Mouse (Mus musculus) limb, embryonic 14.5 days (tissue): ENCODE measurements around the gene Acoxl. TPM values are rescaled to one million over a fixed set of nuclear protein-coding genes. Genes with fewer than 3 reads are reported as not detected.

Experiments
- ATAC-seq: fragments of 200-750 bp; cut with Nextera tagmentation; 2 replicates; pipeline ENCODE4 v1.8.0; 2017; ENCODE audit warnings: low read depth, moderate number of reproducible peaks, moderate TSS enrichment; ENCODE audit not compliant: low FRiP score
- DNase-seq: peaks from one replicate; pipeline ENCODE4 v3.0.0-alpha.2; 2015; ENCODE audit warnings: low spot score
- H3K27ac ChIP-seq: fragments of 300-500 bp; sonication (generic); replicated peaks from 2 replicates; pipeline ENCODE4 v1.5.1; 2014; ENCODE audit warnings: low read depth, mild to moderate bottlenecking, low read length, moderate library complexity, mixed read lengths
- H3K27me3 ChIP-seq: fragments of 300-500 bp; sonication (generic); 2 replicates; pipeline ENCODE4 v1.6.1; 2014; ENCODE audit warnings: low read length, mixed read lengths; ENCODE audit not compliant: control insufficient read depth, insufficient read depth
- H3K36me3 ChIP-seq: fragments of 300-500 bp; sonication (generic); 2 replicates; pipeline ENCODE4 v1.6.1; 2014; ENCODE audit warnings: mild to moderate bottlenecking, low read length, moderate library complexity, mixed read lengths; ENCODE audit not compliant: control insufficient read depth, insufficient read depth
- H3K4me1 ChIP-seq: fragments of 300-500 bp; sonication (generic); 2 replicates; pipeline ENCODE4 v1.6.1; 2014; ENCODE audit warnings: antibody characterized with exemption, low read length, mixed read lengths; ENCODE audit not compliant: control insufficient read depth, insufficient read depth
- H3K4me2 ChIP-seq: fragments of 300-500 bp; sonication (generic); replicated peaks from 2 replicates; pipeline ENCODE4 v1.6.1; 2014; ENCODE audit warnings: low read depth, mild to moderate bottlenecking, low read length, moderate library complexity; ENCODE audit not compliant: severe bottlenecking
- H3K4me3 ChIP-seq: fragments of 300-500 bp; sonication (generic); replicated peaks from 2 replicates; pipeline ENCODE4 v1.5.1; 2014; ENCODE audit warnings: low read length
- H3K9ac ChIP-seq: fragments of 300-500 bp; sonication (generic); 2 replicates; pipeline ENCODE4 v1.6.1; 2014; ENCODE audit warnings: mild to moderate bottlenecking, low read depth, low read length, moderate library complexity; ENCODE audit not compliant: severe bottlenecking
- H3K9me3 ChIP-seq: fragments of 300-500 bp; sonication (generic); 2 replicates; pipeline ENCODE4 v1.6.1; 2016; ENCODE audit warnings: low read length; ENCODE audit not compliant: control insufficient read depth
- POLR2A ChIP-seq: fragments of 200-500 bp; IDR thresholded peaks from 2 replicates; pipeline ENCODE4 v1.8.0; 2012; ENCODE audit warnings: inconsistent platforms, mild to moderate bottlenecking, moderate library complexity, borderline replicate concordance; ENCODE audit not compliant: insufficient read depth, insufficient read length; ENCODE audit errors: extremely low read depth
- WGBS: fragments of 180-500 bp; shearing (Covaris S2); extraction: QIAGEN DNeasy Blood & Tissue Kit; methylation state at CpG from one replicate; pipeline ENCODE4 v1.1.7; 2014; 5-methylcytosine and 5-hydroxymethylcytosine counted together
- polyA plus RNA-seq, 2 experiments: library from polyadenylated mRNA; depleted of rRNA in 1 of 2; stranded (reverse) in 1 of 2; unstranded in 1 of 2; fragments of >200 nt; fragmentation: Nextera tagmentation in 1 of 2; extraction: Ambion mirVana in 1 of 2; gene quantifications; 2 replicates each; pipeline versions ENCODE4 v1.2.1 to v1.2.3; 2012 to 2014

Acoxl gene
- polyA plus RNA-seq, 2 experiments: 0.13 TPM; not detected in 1

- WGBS: 97% methylated on average over 1 of the region's 1 CpGs
- Histone ChIP-seq H3K36me3 (no peaks in the 10 kb centered on the region), H3K9me3 (no peaks in the 10 kb centered on the region), H3K27ac (no peak overlapping the region), H3K27me3 (no peaks in the 10 kb centered on the region), H3K4me1 (no peaks in the 10 kb centered on the region), H3K4me3 (no peak overlapping the region), H3K4me2 (no peak overlapping the region), H3K9ac (no peak overlapping the region)
- DNase-seq: no peak
- ATAC-seq: no peak
- no peak for TF ChIP-seq POLR2A
Observed at GRCm38 (mm10) chr2:127919740-127920139, 81.1 kb downstream of the Acoxl start.

GRCm38 (mm10) chr2:127922036-127922901, 83.6 kb downstream of the Acoxl start:
- Histone ChIP-seq H3K9ac (no peak overlapping the region), H3K4me3 (no peak overlapping the region), H3K9me3 (no peaks in the 10 kb centered on the region), H3K4me2 (no peak overlapping the region), H3K36me3 (no peaks in the 10 kb centered on the region), H3K27me3 (no peaks in the 10 kb centered on the region), H3K4me1 (peaks cover 6% of the 10 kb centered on the region), H3K27ac (no peak overlapping the region)
- no peak for DNase-seq
- WGBS: 30% methylated on average over 22 of the region's 22 CpGs
- TF ChIP-seq POLR2A: no peak
- ATAC-seq: no peak

GRCm38 (mm10) chr2:127923077-127923680, 84.5 kb downstream of the Acoxl start:
- Histone ChIP-seq H3K4me1 (peaks cover 13% of the 10 kb centered on the region), H3K4me3 (no peak overlapping the region), H3K4me2 (no peak overlapping the region), H3K9ac (no peak overlapping the region), H3K27ac (no peak overlapping the region), H3K9me3 (no peaks in the 10 kb centered on the region), H3K36me3 (no peaks in the 10 kb centered on the region), H3K27me3 (no peaks in the 10 kb centered on the region)
- DNase-seq (no peak), ATAC-seq (no peak)
- WGBS: 75% methylated on average over 5 of the region's 5 CpGs
- TF ChIP-seq POLR2A: no peak

GRCm38 (mm10) chr2:127926679-127927324, 88.1 kb downstream of the Acoxl start:
- Histone ChIP-seq H3K27ac (no peak overlapping the region), H3K4me1 (peaks cover 13% of the 10 kb centered on the region), H3K36me3 (no peaks in the 10 kb centered on the region), H3K4me2 (no peak overlapping the region), H3K27me3 (no peaks in the 10 kb centered on the region), H3K9ac (no peak overlapping the region), H3K9me3 (no peaks in the 10 kb centered on the region), H3K4me3 (no peak overlapping the region)
- no peak for TF ChIP-seq POLR2A
- 64% methylated on average over 9 of the region's 9 CpGs for WGBS
- DNase-seq: no peak
- no peak for ATAC-seq
